Mouse (Mus musculus) cerebellum, postnatal 14 days (tissue): ENCODE data around the gene Gm10717.
"Not testable (repeated sequence)": the region's sequence is repeated elsewhere in the genome, so short reads cannot be mapped to it uniquely, and the experiment has no call there.

ENCODE experiments used
- DNase-seq, 2 experiments: peaks; one replicate each; pipeline ENCODE4 v3.0.0; 2021; ENCODE audit warnings: mixed read lengths in 2 of 2

Gm10717 gene

GRCm38 (mm10) chr9:3025653-3026052, 436 bp downstream of the Gm10717 start:
- peak; percentile 40 to 51 for DNase-seq

GRCm38 (mm10) chr9:3026136-3026535, 919 bp downstream of the Gm10717 start:
- DNase-seq: not testable (repeated sequence)

- DNase-seq: not testable (repeated sequence)
Observed at GRCm38 (mm10) chr9:3026741-3027140, 1.5 kb downstream of the Gm10717 start.

GRCm38 (mm10) chr9:3027200-3027599, 2.0 kb downstream of the Gm10717 start:
- not testable (repeated sequence) for DNase-seq

- DNase-seq: peak; percentile 7 to 11
Observed at GRCm38 (mm10) chr9:3029276-3030000, 4.2 kb downstream of the Gm10717 start.

GRCm38 (mm10) chr9:3030677-3031318, 5.6 kb downstream of the Gm10717 start:
- DNase-seq: peak in 1 of 2 experiments; percentile 26

- DNase-seq: not testable (repeated sequence)
Observed at GRCm38 (mm10) chr9:3034299-3034698, 9.1 kb downstream of the Gm10717 start, which contains the start of gene Gm17535. Gm17535 (plus strand) TSS chr9:3034599.

- not testable (repeated sequence) for DNase-seq
Observed at GRCm38 (mm10) chr9:3036577-3036976, 11.4 kb downstream of the Gm10717 start, which contains the start of gene Gm10715. Gm10715 (plus strand) TSS chr9:3036877.

- not testable (repeated sequence) for DNase-seq
Observed at GRCm38 (mm10) chr9:3038161-3038560, 12.9 kb downstream of the Gm10717 start.
